Mouse (Mus musculus): ENCODE data around the gene Cuedc2. TPM values are rescaled to one million over a fixed set of nuclear protein-coding genes. Genes with fewer than 3 reads are reported as not detected.

Cuedc2 gene
- polyA plus RNA-seq (2015; fragmentation: Nextera tagmentation; extraction: Ambion mirVana): 336 and 347 TPM in 2 replicates

DNA sequence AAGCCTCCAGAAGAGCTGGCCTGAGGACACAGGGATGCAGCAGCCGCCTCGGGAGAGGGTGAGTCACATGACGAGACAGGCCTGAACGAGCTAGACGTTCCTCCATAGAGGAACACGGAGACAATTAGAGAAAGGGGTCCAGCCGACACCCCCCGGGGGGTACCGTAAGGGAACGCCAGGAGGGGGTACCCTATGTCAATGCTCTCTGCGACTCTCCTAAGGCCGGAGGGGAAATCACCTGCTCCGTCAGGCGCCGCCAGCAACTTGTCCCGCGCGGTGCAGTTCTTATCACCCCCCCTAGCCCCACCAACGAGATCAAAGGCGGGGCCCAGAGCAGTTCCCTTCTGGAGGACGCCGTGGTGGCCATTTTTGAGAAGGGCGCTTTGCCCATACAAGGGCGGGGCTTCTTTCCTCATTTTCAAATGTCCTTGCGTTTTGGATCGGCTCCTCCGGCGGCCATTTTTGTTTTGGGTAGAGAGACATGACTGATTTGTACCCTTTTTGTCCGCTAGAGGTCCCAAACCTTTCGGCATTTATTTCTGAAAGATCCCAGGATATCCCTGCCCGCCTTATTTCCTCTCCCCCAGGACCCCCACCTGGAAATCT is at the start of gene Cuedc2:
Gene Cuedc2 (minus strand): TSS at position 372 of the 606 bp plus-strand sequence.
- Histone ChIP-seq H3K27ac (replicated peaks) (peak within 1 kb of the TSS; percentile 85), H3K4me2 (peak within 1 kb of the TSS; percentile 81), H3K36me3 (no peaks in the 10 kb centered on the region), H3K9me3 (no peaks in the 10 kb centered on the region), H3K27me3 (no peaks in the 10 kb centered on the region), H3K9ac (peak within 1 kb of the TSS; percentile 77), H3K4me3 (peak within 1 kb of the TSS; percentile 76), H3K4me1 (replicated peaks) (peaks cover 30% of the 10 kb centered on the region)
- peak; percentile 91 for ATAC-seq (ENCODE audit: low FRiP score, low read depth)
- WGBS: under 1% methylated on average over 31 of the region's 31 CpGs

- no peak overlapping the region for H3K27ac ChIP-seq (replicated peaks)
- no peak overlapping the region for H3K9ac ChIP-seq
- WGBS: 91% methylated on average over 9 of the region's 9 CpGs
- H3K9me3 ChIP-seq: no peaks in the 10 kb centered on the region
- H3K4me3 ChIP-seq: no peak overlapping the region
- H3K4me2 ChIP-seq: no peak overlapping the region
- H3K4me1 ChIP-seq (replicated peaks): no peaks in the 10 kb centered on the region
- peaks cover 87% of the 10 kb centered on the region for H3K36me3 ChIP-seq
- no peak for ATAC-seq (ENCODE audit: low FRiP score, low read depth)
- no peaks in the 10 kb centered on the region for H3K27me3 ChIP-seq
Measured at GRCm38 (mm10) chr19:46382275-46382674, 43.8 kb upstream of the Cuedc2 start.

GRCm38 (mm10) chr19:46375891-46376290 is 37.4 kb upstream of the Cuedc2 start:
- Histone ChIP-seq H3K4me3 (no peak overlapping the region), H3K27me3 (no peaks in the 10 kb centered on the region), H3K27ac (replicated peaks) (no peak overlapping the region; the same call in 1 of the 2 replicates), H3K36me3 (peaks cover 38% of the 10 kb centered on the region), H3K4me2 (no peak overlapping the region), H3K9ac (no peak overlapping the region), H3K9me3 (no peaks in the 10 kb centered on the region), H3K4me1 (replicated peaks) (0 out of 2 replicates have a peak, but pooled peaks cover 5% of the 10 kb centered on the region)
- WGBS: 67% methylated on average over 4 of the region's 4 CpGs
- no peak for ATAC-seq (ENCODE audit: low FRiP score, low read depth)

GRCm38 (mm10) chr19:46375489-46375888 is 37.0 kb upstream of the Cuedc2 start:
- 51% methylated on average over 5 of the region's 5 CpGs for WGBS
- H3K9me3 ChIP-seq: no peaks in the 10 kb centered on the region
- no peak overlapping the region for H3K4me2 ChIP-seq
- no peak overlapping the region for H3K4me3 ChIP-seq
- no peaks in the 10 kb centered on the region for H3K27me3 ChIP-seq
- H3K9ac ChIP-seq: no peak overlapping the region
- peaks cover 34% of the 10 kb centered on the region for H3K36me3 ChIP-seq
- H3K4me1 ChIP-seq (replicated peaks): 0 out of 2 replicates have a peak, but pooled peaks cover 5% of the 10 kb centered on the region
- ATAC-seq (ENCODE audit: low FRiP score, low read depth): peak; percentile 53
- H3K27ac ChIP-seq (replicated peaks): no peak overlapping the region; the same call in 1 of the 2 replicates

GRCm38 (mm10) chr19:46374477-46375088 is 36.1 kb upstream of the Cuedc2 start:
- 0 out of 2 replicates have a peak, but pooled peaks cover 5% of the 10 kb centered on the region for H3K4me1 ChIP-seq (replicated peaks)
- 42% methylated on average over 21 of the region's 21 CpGs for WGBS
- 0 out of 2 replicates have a peak overlapping the region, but pooled peaks have one; percentile 26 for H3K27ac ChIP-seq (replicated peaks)
- no peak overlapping the region for H3K4me3 ChIP-seq
- no peak overlapping the region for H3K4me2 ChIP-seq
- no peaks in the 10 kb centered on the region for H3K9me3 ChIP-seq
- no peak overlapping the region for H3K9ac ChIP-seq
- no peaks in the 10 kb centered on the region for H3K27me3 ChIP-seq
- ATAC-seq (ENCODE audit: low FRiP score, low read depth): peak; percentile 52; the same call in 1 of the 2 replicates
- H3K36me3 ChIP-seq: peaks cover 27% of the 10 kb centered on the region

GRCm38 (mm10) chr19:46369204-46369603 is 30.7 kb upstream of the Cuedc2 start:
- Histone ChIP-seq H3K27ac (replicated peaks) (no peak overlapping the region), H3K36me3 (no peaks in the 10 kb centered on the region), H3K4me2 (no peak overlapping the region), H3K4me3 (no peak overlapping the region), H3K4me1 (replicated peaks) (0 out of 2 replicates have a peak, but pooled peaks cover under 1% of the 10 kb centered on the region), H3K9ac (no peak overlapping the region), H3K9me3 (no peaks in the 10 kb centered on the region), H3K27me3 (no peaks in the 10 kb centered on the region)
- 32% methylated on average over 4 of the region's 4 CpGs for WGBS
- ATAC-seq (ENCODE audit: low FRiP score, low read depth): no peak

DNA sequence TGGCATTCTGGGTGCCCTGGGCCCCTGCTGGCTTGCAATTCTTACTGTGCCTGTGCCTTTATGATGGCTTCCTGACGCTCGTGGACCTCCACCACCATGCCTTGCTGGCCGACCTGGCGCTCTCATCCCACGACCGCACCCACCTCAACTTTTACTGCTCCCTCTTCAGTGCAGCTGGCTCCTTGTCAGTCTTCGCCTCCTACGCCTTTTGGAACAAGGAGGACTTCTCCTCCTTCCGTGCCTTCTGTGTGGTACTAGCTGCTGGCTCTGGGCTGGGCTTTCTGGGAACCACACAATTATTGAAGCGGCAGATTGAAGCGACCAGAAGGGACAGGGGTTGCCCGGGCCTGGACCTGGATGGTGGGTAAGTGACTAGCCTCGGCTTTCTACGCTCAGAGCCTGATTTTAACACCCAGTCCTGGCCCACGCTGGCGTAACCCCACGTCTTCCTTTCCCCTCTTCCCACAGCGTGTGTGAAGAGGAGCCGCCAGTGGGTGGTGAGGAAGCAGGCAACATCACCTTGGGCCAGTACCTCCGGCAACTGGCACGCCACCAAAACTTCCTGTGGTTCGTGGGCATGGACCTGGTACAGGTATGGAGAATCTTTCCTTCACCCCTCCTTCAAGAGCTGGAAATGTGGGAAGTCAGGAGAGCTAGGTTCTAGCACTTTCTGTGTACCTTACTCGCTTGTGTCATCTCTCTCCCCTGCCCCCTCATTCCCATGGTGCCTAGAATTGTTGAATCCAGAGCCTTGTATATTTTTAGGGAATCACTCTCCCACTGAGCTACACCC is 29.5 kb upstream of the Cuedc2 start:
- no peak overlapping the region for H3K9ac ChIP-seq
- no peak overlapping the region for H3K27ac ChIP-seq (replicated peaks)
- no peak overlapping the region for H3K4me2 ChIP-seq
- 92% methylated on average over 23 of the region's 23 CpGs for WGBS
- no peak overlapping the region for H3K4me3 ChIP-seq
- no peaks in the 10 kb centered on the region for H3K36me3 ChIP-seq
- no peak for ATAC-seq (ENCODE audit: low FRiP score, low read depth)
- no peaks in the 10 kb centered on the region for H3K27me3 ChIP-seq
- H3K9me3 ChIP-seq: no peaks in the 10 kb centered on the region
- no peaks in the 10 kb centered on the region for H3K4me1 ChIP-seq (replicated peaks)

GRCm38 (mm10) chr19:46363294-46364009 is 24.9 kb upstream of the Cuedc2 start:
- Histone ChIP-seq H3K9me3 (no peaks in the 10 kb centered on the region), H3K4me2 (no peak overlapping the region), H3K9ac (no peak overlapping the region), H3K4me1 (replicated peaks) (no peaks in the 10 kb centered on the region), H3K27me3 (peaks cover under 1% of the 10 kb centered on the region; the same call in 1 of the 2 replicates), H3K27ac (replicated peaks) (no peak overlapping the region), H3K36me3 (no peaks in the 10 kb centered on the region), H3K4me3 (no peak overlapping the region)
- 90% methylated on average over 11 of the region's 11 CpGs for WGBS
- ATAC-seq (ENCODE audit: low FRiP score, low read depth): no peak

GRCm38 (mm10) chr19:46362104-46362503 is 23.6 kb upstream of the Cuedc2 start:
- WGBS: 83% methylated on average over 8 of the region's 8 CpGs
- no peaks in the 10 kb centered on the region for H3K36me3 ChIP-seq
- no peak overlapping the region for H3K27ac ChIP-seq (replicated peaks)

DNA sequence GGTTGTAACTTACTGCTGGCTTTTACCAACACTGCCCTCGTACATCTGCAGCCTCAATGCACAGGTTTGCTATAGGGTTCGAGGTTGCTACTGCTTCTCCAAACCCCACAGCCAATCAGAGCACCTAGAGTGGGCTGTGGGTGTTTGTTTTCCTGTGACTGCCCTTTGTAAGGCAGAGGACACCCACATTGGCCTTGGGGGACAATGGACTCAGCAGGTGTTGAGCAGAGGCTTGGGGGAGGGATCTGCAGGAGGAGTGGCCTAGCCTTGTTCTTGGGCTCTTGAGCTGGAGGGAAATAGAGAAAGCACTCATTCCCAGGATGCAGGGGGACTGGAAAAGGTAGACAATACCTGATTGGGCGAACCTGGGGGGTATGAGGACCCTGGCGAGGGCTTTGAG is 19.9 kb upstream of the Cuedc2 start:
- no peaks in the 10 kb centered on the region for H3K9me3 ChIP-seq
- H3K27ac ChIP-seq (replicated peaks): no peak overlapping the region
- H3K4me2 ChIP-seq: 0 out of 2 replicates have a peak overlapping the region, but pooled peaks have one; percentile 89
- no peak overlapping the region for H3K9ac ChIP-seq
- ATAC-seq (ENCODE audit: low FRiP score, low read depth): no peak
- H3K4me1 ChIP-seq (replicated peaks): peaks cover 12% of the 10 kb centered on the region
- WGBS: 62% methylated on average over 4 of the region's 4 CpGs
- no peaks in the 10 kb centered on the region for H3K36me3 ChIP-seq
- peaks cover 3% of the 10 kb centered on the region; the same call in 1 of the 2 replicates for H3K27me3 ChIP-seq
- H3K4me3 ChIP-seq: no peak overlapping the region

More at GRCm38 (mm10) chr19:46362104-46362503, 23.6 kb upstream of the Cuedc2 start:
- peaks cover 3% of the 10 kb centered on the region; the same call in 1 of the 2 replicates for H3K27me3 ChIP-seq
- H3K4me2 ChIP-seq: no peak overlapping the region
- H3K4me3 ChIP-seq: no peak overlapping the region
- no peaks in the 10 kb centered on the region for H3K9me3 ChIP-seq
- ATAC-seq (ENCODE audit: low FRiP score, low read depth): no peak
- H3K9ac ChIP-seq: no peak overlapping the region
- H3K4me1 ChIP-seq (replicated peaks): peaks cover 10% of the 10 kb centered on the region

Measured in hindbrain, embryonic 15.5 days (tissue).